Mouse (Mus musculus) C2C12 (cell line): ENCODE data around the gene Vax1.

Source experiments
- CTCF ChIP-seq: IDR thresholded peaks from one replicate; pipeline ENCODE4 v1.5.1; 2011; ENCODE audit not compliant: control insufficient read depth, insufficient read depth, insufficient read length
- FOSL1 ChIP-seq: IDR thresholded peaks from one replicate; pipeline ENCODE4 v1.8.0; 2011; ENCODE audit warnings: mild to moderate bottlenecking, low read length; ENCODE audit not compliant: poor library complexity, insufficient read depth, severe bottlenecking
- MAX ChIP-seq: IDR thresholded peaks from one replicate; pipeline ENCODE4 v1.6.1; 2011; ENCODE audit warnings: mild to moderate bottlenecking, control low read depth
- MYOD1 ChIP-seq: IDR thresholded peaks from one replicate; pipeline ENCODE4 v1.6.1; 2011; ENCODE audit warnings: low read depth; ENCODE audit not compliant: control insufficient read depth, insufficient read length
- MYOG ChIP-seq: IDR thresholded peaks from one replicate; pipeline ENCODE4 v1.6.1; 2011; ENCODE audit not compliant: control insufficient read depth, insufficient read length; ENCODE audit errors: extremely low read depth
- USF1 ChIP-seq: IDR thresholded peaks from one replicate; pipeline ENCODE4 v1.6.1; 2011; ENCODE audit warnings: low read depth, mild to moderate bottlenecking, control low read depth, moderate library complexity

GRCm38 (mm10) chr19:59135387-59135786, 34.5 kb downstream of the Vax1 start:
- TF ChIP-seq CTCF (no peak), MYOG (no peak), MAX (no peak), USF1 (no peak), MYOD1 (no peak), FOSL1 (no peak)
